Mouse (Mus musculus) thymus, postnatal 25 days (tissue): Measurements from ENCODE around the gene Nfe2l3.

Experiments
- DNase-seq: peaks from one replicate; pipeline ENCODE4 v3.0.0; 2022

The Nfe2l3 gene

GRCm38 (mm10) chr6:51486731-51487130 lies 54.3 kb downstream of the Nfe2l3 start:
- no peak for DNase-seq

GRCm38 (mm10) chr6:51489787-51490186 lies 57.3 kb downstream of the Nfe2l3 start:
- DNase-seq, result no peak

GRCm38 (mm10) chr6:51497321-51498111 lies 65.0 kb downstream of the Nfe2l3 start:
- no peak for DNase-seq

- DNase-seq, result no peak
Measured at GRCm38 (mm10) chr6:51505671-51506070, 73.2 kb downstream of the Nfe2l3 start.

GRCm38 (mm10) chr6:51507556-51507955 lies 75.1 kb downstream of the Nfe2l3 start:
- no peak for DNase-seq
